Mouse (Mus musculus): ENCODE results near the gene St6galnac5. TPM values are rescaled to one million over a fixed set of nuclear protein-coding genes. Genes with fewer than 3 reads are reported as not detected.

The St6galnac5 gene
- polyA plus RNA-seq, 1 experiment from 2014 or later: 1.2 TPM

DNA sequence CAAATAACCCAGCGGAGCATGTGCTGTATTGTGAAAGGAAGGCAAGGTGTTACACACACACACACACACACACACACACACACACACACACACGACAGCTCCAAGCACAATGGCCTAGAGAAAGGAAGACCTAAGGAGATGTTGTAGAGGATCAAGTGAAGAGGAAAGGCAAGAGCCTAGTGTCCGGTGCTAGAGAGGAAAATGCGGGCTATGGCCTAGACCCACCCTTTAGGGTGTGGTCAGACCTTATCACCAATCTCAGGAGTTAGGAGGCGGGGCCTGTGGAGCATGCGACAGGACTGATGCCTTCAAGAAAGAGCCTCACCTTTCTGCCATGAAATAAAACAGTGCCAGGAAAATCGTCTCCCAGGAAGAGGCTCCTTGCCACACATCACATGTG lies 33.5 kb downstream of the St6galnac5 start:
- no peak for ATAC-seq (replicated peaks; ENCODE audit: low FRiP score)

DNA sequence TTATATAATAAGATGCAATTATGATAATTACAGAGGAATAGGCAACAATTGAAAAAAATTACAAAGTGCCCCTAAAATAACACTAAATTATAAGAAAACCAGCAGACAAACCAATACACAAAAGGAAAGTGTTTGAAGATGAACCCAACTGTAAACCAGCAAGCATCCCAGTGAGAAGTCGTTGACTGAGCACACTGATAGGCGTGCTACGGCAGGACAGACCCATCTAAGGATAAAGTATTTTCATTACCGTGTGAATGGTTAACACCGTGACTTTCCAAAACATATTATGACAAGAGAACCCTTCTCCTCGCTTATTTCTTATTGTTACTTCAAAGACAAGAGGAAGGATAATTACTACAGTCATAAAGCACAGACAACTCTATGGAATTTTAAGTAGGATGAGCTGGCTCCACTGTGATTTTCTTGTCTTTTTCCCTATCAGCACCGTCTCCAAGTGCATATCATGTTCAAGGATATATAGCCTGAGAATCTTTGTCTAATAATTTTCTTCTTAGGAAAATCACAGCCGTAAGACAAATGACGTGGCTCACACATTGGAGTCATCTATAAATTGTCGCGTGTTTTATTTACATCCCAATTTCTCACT lies 34.9 kb downstream of the St6galnac5 start:
- no peak overlapping the region for H3K4me3 ChIP-seq (replicated peaks)
- WGBS: 76% methylated on average over 11 of the region's 11 CpGs
- H3K27me3 ChIP-seq: no peaks in the 10 kb centered on the region
- H3K36me3 ChIP-seq: no peaks in the 10 kb centered on the region
- H3K27ac ChIP-seq: no peak overlapping the region
- H3K9me3 ChIP-seq (replicated peaks): no peaks in the 10 kb centered on the region
- no peak overlapping the region for H3K9ac ChIP-seq
- no peak for ATAC-seq (replicated peaks; ENCODE audit: low FRiP score)
- H3K4me2 ChIP-seq: no peak overlapping the region
- H3K4me1 ChIP-seq: 0 out of 2 replicates have a peak, but pooled peaks cover 1% of the 10 kb centered on the region

More for the DNA sequence above, 33.5 kb downstream of the St6galnac5 start:
- Histone ChIP-seq H3K4me1 (0 out of 2 replicates have a peak, but pooled peaks cover 3% of the 10 kb centered on the region), H3K9me3 (replicated peaks) (no peaks in the 10 kb centered on the region), H3K4me3 (replicated peaks) (no peak overlapping the region), H3K27ac (no peak overlapping the region), H3K27me3 (no peaks in the 10 kb centered on the region), H3K36me3 (no peaks in the 10 kb centered on the region), H3K9ac (no peak overlapping the region), H3K4me2 (no peak overlapping the region)
- 85% methylated on average over 7 of the region's 7 CpGs for WGBS

DNA sequence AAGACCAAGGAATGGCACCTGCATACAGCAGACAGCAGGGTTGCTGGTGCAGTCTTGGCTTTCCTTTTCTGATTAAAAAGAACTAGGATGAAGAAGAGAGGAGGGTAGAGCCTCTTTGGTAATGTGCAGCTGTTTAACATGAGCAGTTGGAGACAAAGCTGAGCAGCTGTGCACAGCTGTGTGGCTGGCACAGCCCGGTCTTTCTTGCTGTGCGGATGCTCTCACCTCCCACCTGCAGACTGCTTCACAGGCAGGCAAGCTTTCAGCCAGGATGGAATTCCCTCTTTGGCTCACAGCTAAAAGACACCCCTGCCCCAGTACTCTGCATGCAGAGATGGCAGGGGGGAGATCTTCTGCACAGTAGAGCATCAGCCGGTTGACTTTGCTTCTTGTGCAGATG lies 37.3 kb downstream of the St6galnac5 start:
- 84% methylated on average over 3 of the region's 3 CpGs for WGBS
- Histone ChIP-seq H3K9me3 (replicated peaks) (no peaks in the 10 kb centered on the region), H3K4me1 (no peaks in the 10 kb centered on the region), H3K36me3 (no peaks in the 10 kb centered on the region), H3K27ac (no peak overlapping the region), H3K4me2 (no peak overlapping the region), H3K9ac (no peak overlapping the region), H3K27me3 (no peaks in the 10 kb centered on the region), H3K4me3 (replicated peaks) (no peak overlapping the region)
- ATAC-seq (replicated peaks; ENCODE audit: low FRiP score): no peak

DNA sequence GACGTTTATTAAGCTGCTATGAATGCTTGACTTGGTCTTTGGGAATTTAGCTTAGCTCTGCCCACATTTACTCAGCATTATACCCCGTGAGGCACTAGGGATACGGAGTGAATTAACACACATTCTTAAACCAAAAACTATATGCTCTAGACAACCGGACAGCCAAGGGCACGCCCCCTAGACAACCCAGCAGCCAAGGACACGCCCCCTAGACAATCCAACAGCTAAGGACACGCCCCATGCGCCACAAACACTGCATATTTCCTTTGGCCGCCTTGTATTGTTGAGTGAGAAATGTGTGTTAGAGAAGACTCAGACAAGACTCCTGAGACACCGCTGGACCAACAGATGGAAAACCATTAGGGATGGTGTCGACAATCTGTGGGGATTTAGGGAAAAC lies 39.1 kb downstream of the St6galnac5 start:
- no peaks in the 10 kb centered on the region for H3K4me1 ChIP-seq
- H3K4me3 ChIP-seq (replicated peaks): no peak overlapping the region
- H3K36me3 ChIP-seq: no peaks in the 10 kb centered on the region
- no peak overlapping the region for H3K4me2 ChIP-seq
- no peak overlapping the region for H3K9ac ChIP-seq
- no peak for ATAC-seq (replicated peaks; ENCODE audit: low FRiP score)
- H3K27ac ChIP-seq: no peak overlapping the region
- no peaks in the 10 kb centered on the region for H3K27me3 ChIP-seq
- WGBS: 78% methylated on average over 11 of the region's 11 CpGs
- no peaks in the 10 kb centered on the region for H3K9me3 ChIP-seq (replicated peaks)

DNA sequence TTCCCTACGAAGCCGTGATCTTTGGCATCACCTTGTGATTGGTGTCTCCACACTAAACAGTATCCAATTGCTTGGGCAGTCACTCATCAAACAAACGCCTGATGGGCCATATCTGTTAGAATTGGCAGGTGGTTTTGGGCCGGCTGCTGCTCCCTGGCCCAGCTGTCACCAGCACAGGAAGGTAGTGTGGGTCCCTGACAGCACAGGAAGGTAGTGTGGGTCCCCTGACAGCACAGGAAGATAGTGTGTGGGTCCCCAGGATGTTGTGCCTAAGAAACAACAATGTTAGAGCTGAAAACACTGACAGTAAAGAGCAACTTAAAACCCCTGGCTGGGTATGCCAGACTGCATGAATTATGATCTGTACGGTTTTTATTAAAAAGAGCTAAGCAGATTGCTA lies 40.4 kb downstream of the St6galnac5 start:
- no peak overlapping the region for H3K9ac ChIP-seq
- H3K4me3 ChIP-seq (replicated peaks): no peak overlapping the region
- WGBS: 63% methylated on average over 5 of the region's 5 CpGs
- H3K27ac ChIP-seq: no peak overlapping the region
- no peaks in the 10 kb centered on the region for H3K4me1 ChIP-seq
- H3K27me3 ChIP-seq: no peaks in the 10 kb centered on the region
- H3K4me2 ChIP-seq: no peak overlapping the region
- H3K36me3 ChIP-seq: no peaks in the 10 kb centered on the region
- no peaks in the 10 kb centered on the region for H3K9me3 ChIP-seq (replicated peaks)
- ATAC-seq (replicated peaks; ENCODE audit: low FRiP score): no peak

DNA sequence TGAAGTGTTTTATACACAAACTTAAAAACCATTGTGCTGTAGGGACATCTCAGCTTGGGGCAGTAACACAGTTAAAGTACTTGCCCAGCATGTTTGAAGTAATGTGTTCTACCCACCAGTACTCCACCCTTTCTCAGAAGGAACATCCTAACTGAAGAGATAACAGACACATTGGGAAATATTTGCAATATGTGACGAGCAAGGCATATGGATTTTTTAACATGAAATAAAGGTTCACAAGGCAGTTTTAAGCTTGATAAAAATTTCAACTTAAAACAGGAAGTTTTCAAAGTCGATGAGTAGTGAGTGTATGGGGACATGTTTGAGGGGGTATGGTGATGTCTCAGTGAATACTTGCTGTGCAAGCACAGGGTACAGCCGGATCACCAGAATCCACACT lies 45.7 kb downstream of the St6galnac5 start:
- H3K9ac ChIP-seq: no peak overlapping the region
- no peak for ATAC-seq (replicated peaks; ENCODE audit: low FRiP score)

DNA sequence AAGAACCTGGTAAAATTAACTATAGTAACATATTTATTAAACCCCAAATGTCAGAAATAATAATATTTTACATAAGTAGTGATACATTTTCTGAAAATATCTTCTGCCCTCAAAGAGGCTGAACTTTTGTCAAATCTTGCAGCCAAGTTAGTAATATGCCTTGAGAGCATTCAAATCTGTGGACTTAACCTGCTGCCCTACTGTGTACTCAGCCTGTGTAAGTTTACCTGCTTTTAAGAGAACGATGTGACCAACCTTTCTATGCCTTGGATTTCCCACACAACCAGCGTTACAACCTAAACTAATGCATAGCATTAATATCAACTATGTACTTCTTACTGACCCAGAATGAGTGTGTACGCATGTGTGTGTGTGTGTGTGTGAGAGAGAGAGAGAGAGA lies 48.3 kb downstream of the St6galnac5 start:
- Histone ChIP-seq H3K27ac (no peak overlapping the region), H3K9me3 (replicated peaks) (no peaks in the 10 kb centered on the region), H3K36me3 (no peaks in the 10 kb centered on the region), H3K4me1 (peaks cover 6% of the 10 kb centered on the region), H3K9ac (no peak overlapping the region), H3K4me2 (no peak overlapping the region), H3K4me3 (replicated peaks) (no peak overlapping the region), H3K27me3 (no peaks in the 10 kb centered on the region)
- ATAC-seq (replicated peaks; ENCODE audit: low FRiP score): no peak
- WGBS: 91% methylated on average over 3 of the region's 3 CpGs

More for the DNA sequence above, 45.7 kb downstream of the St6galnac5 start:
- no peaks in the 10 kb centered on the region for H3K9me3 ChIP-seq (replicated peaks)
- H3K36me3 ChIP-seq: no peaks in the 10 kb centered on the region
- 95% methylated on average over 3 of the region's 3 CpGs for WGBS
- no peaks in the 10 kb centered on the region; the same call in 1 of the 2 replicates for H3K4me1 ChIP-seq
- no peaks in the 10 kb centered on the region for H3K27me3 ChIP-seq
- H3K4me2 ChIP-seq: no peak overlapping the region
- H3K27ac ChIP-seq: no peak overlapping the region
- no peak overlapping the region for H3K4me3 ChIP-seq (replicated peaks)

DNA sequence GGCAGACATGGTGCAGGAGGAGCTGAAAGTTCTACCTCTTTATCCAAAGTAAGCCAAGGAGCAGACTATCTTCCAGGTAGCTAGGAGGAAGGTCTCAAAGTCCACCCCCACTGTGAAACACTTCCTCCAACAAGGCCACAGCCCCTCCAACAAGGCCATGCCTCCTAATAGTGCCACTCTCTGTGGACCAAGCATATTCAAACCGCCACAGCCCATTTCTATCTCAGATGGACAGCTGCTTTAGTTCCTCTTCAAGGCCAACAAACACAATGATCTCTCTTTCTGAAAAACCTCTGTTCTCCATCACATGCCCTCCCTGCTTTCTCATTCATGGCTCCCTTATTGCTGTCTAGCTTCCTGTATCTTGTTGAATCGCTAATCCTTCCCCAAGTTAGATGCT lies 49.5 kb downstream of the St6galnac5 start:
- WGBS: 92% methylated on average over 2 of the region's 2 CpGs
- ATAC-seq (replicated peaks; ENCODE audit: low FRiP score): no peak
- Histone ChIP-seq H3K27me3 (no peaks in the 10 kb centered on the region), H3K27ac (no peak overlapping the region), H3K9ac (no peak overlapping the region), H3K4me2 (no peak overlapping the region), H3K4me1 (peaks cover 13% of the 10 kb centered on the region), H3K9me3 (replicated peaks) (no peaks in the 10 kb centered on the region), H3K4me3 (replicated peaks) (no peak overlapping the region), H3K36me3 (no peaks in the 10 kb centered on the region)

DNA sequence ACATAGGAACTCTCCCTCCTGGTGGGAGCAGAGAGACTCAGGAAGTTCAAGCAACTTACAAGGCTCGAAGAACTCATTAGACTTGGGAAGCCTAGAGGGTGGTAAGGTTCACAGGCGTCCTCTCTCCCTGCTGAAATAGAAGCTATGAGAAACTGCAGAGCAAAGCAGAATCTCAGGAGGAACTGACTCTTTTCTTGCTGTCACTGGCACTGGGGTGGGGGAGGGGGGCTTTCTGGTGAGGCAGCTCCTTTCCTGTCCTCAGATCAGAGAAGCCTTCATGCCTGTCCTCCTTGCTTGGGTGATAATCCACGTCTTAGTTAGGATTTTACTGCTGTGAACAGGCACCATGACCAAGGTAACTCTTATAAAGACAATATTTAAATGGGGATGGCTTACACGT lies 50.0 kb downstream of the St6galnac5 start:
- ATAC-seq (replicated peaks; ENCODE audit: low FRiP score): no peak
- no peak overlapping the region for H3K9ac ChIP-seq
- H3K36me3 ChIP-seq: no peaks in the 10 kb centered on the region
- no peaks in the 10 kb centered on the region for H3K27me3 ChIP-seq
- H3K4me3 ChIP-seq (replicated peaks): no peak overlapping the region
- no peaks in the 10 kb centered on the region for H3K9me3 ChIP-seq (replicated peaks)
- peaks cover 13% of the 10 kb centered on the region for H3K4me1 ChIP-seq
- no peak overlapping the region for H3K4me2 ChIP-seq
- H3K27ac ChIP-seq: no peak overlapping the region
- WGBS: 69% methylated on average over 4 of the region's 4 CpGs

DNA sequence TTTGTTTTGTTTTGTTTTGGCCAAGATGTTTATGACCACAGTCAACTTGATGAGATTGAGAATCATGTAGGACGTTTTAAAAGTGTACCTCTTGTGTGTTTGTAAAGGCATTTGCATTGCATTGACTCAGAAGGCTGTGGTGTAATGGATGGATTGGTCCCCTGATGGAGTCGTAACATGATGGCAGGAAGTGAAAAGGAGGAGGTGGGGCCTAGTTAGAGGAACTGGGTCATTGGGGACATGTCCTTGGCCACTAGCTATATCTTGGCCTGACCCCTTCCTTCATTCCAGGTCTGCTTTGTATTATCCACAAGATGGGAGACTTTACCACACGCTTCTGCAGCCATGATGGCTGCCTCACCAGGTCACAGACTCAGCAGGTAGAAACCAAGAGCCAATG lies 50.7 kb downstream of the St6galnac5 start:
- ATAC-seq (replicated peaks; ENCODE audit: low FRiP score): no peak
- 79% methylated on average over 3 of the region's 3 CpGs for WGBS
- no peak overlapping the region for H3K4me3 ChIP-seq (replicated peaks)

DNA sequence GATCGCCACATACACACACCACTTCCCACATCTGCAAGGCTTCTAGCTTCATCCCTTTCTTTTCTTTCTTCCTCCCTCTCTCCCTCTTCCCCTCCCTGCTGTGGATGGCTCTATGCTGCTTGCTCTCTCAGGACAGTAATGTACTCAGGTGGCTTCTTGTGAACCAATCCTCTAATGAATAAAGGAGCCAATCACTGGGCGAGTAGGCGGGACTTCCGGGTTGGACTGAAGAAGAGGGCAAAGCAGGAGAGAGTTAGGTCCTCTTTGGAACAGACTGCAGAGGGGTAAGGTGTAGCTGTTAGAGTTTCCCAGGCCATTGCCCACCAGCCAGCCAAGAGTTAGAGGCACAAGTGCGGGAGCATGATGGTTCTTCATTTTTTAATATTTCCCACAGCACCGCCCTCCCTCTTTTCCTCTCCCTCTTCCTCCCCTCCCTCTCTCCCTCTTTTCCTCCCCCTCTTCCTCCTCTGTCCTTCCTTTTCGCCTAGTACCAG lies 52.2 kb downstream of the St6galnac5 start:
- 79% methylated on average over 7 of the region's 7 CpGs for WGBS
- no peak for ATAC-seq (replicated peaks; ENCODE audit: low FRiP score)

More for the DNA sequence above, 50.7 kb downstream of the St6galnac5 start:
- no peaks in the 10 kb centered on the region for H3K9me3 ChIP-seq (replicated peaks)
- H3K4me2 ChIP-seq: no peak overlapping the region
- H3K27me3 ChIP-seq: no peaks in the 10 kb centered on the region
- H3K36me3 ChIP-seq: no peaks in the 10 kb centered on the region
- H3K4me1 ChIP-seq: peaks cover 13% of the 10 kb centered on the region
- H3K27ac ChIP-seq: no peak overlapping the region
- H3K9ac ChIP-seq: no peak overlapping the region

DNA sequence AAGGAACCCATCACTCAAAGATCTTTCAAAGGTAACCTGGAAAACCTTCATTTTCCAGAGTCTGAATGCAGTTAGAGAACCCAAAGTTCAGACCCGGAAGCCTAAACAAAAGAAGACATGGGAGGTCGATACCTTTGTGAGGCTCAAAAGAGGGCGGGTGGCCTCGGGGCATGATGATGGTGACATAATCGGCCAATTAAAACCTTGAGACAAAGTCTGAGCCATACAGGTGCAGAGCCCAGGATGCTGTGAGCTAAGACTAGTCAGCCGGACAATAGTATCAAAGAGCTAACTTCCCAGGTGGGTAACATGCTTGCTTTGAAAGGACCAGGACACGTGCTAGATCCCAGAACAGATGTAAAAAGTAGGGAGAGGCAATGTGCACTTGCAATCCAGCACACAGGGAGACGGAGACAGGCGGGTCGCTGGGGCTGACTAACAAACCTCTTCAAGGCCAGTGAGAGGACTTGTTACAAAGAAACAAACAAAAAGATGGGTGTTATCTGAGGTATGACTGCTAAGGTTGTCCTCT lies 52.7 kb downstream of the St6galnac5 start:
- whole genome bisulfite sequencing: 68% methylated on average over 10 of the region's 10 CpGs
- Histone ChIP-seq H3K4me2 (no peak overlapping the region), H3K36me3 (no peaks in the 10 kb centered on the region), H3K27me3 (no peaks in the 10 kb centered on the region), H3K9ac (no peak overlapping the region), H3K9me3 (replicated peaks) (no peaks in the 10 kb centered on the region), H3K27ac (no peak overlapping the region), H3K4me3 (replicated peaks) (no peak overlapping the region), H3K4me1 (peaks cover 17% of the 10 kb centered on the region)
- ATAC-seq (replicated peaks; ENCODE audit: low FRiP score): no peak

More for the DNA sequence above, 52.2 kb downstream of the St6galnac5 start:
- no peaks in the 10 kb centered on the region for H3K36me3 ChIP-seq
- no peaks in the 10 kb centered on the region for H3K27me3 ChIP-seq
- no peaks in the 10 kb centered on the region for H3K9me3 ChIP-seq (replicated peaks)
- H3K4me3 ChIP-seq (replicated peaks): no peak overlapping the region
- H3K4me2 ChIP-seq: no peak overlapping the region
- H3K4me1 ChIP-seq: peaks cover 17% of the 10 kb centered on the region
- H3K9ac ChIP-seq: no peak overlapping the region
- H3K27ac ChIP-seq: no peak overlapping the region

Measured in kidney, embryonic 15.5 days (tissue).